In the genomic region with DNA sequence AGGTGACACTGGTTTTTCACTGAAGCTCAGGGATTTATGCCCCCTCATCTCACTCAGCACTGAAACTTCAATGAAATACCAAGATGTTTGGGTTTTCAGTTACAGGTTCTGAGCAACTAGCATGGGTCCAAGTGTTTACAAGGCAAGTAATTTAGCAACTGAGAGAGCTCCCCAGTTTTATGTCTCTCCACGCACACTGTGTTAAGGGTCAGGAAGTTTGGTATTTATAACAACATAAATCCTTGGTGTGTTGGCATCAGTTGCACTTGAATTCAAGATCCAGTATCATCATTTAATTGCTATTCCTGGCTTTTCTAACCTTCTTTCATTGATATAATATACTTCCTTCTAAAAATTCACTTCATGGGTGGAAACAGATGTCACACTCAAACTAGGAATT, we compare ENCODE assay signal across 20 mouse cellular contexts.
DNase-seq lines count a peak whose midpoint lies in the region; ATAC-seq and TF ChIP-seq lines count a peak whose summit lies in the region.
"Had no signal": no experiment of that assay in that cellular context is flagged by ENCODE, and none has a peak within 500 bp of the region (broad histone marks: within the 10 kb centered on the region; RNA-seq: fewer than 3 reads in every experiment).

No protein-coding gene starts in this region.

- no peaks in the 10 kb centered on the region for H3K36me3 ChIP-seq in kidney, embryonic 14.5 days (ENCODE audit: control insufficient read depth, insufficient read depth, low read length)
- H3K36me3 ChIP-seq in kidney, embryonic 15.5 days, result no peaks in the 10 kb centered on the region
- no peaks in the 10 kb centered on the region for H3K36me3 ChIP-seq in kidney, embryonic 16.5 days (ENCODE audit: insufficient read depth, low read length)
- H3K36me3 ChIP-seq in kidney, postnatal 0 days (ENCODE audit: insufficient read depth, low read length), result no peaks in the 10 kb centered on the region
- H3K36me3 ChIP-seq: G1E had no signal

- H3K9me3 ChIP-seq in kidney, embryonic 14.5 days (ENCODE audit: control insufficient read depth, low read length), result no peaks in the 10 kb centered on the region
- no peaks in the 10 kb centered on the region for H3K9me3 ChIP-seq in kidney, embryonic 15.5 days (replicated peaks)
- H3K9me3 ChIP-seq in kidney, embryonic 16.5 days (ENCODE audit: low read length), result no peaks in the 10 kb centered on the region
- no peaks in the 10 kb centered on the region for H3K9me3 ChIP-seq in kidney, postnatal 0 days (replicated peaks; ENCODE audit: low read length)
- H3K9me3 ChIP-seq: G1E had no signal

- no peak overlapping the region for H3K4me3 ChIP-seq in kidney, embryonic 14.5 days (ENCODE audit: low read length)
- no peak overlapping the region for H3K4me3 ChIP-seq in kidney, embryonic 15.5 days (replicated peaks)
- H3K4me3 ChIP-seq in kidney, embryonic 16.5 days (ENCODE audit: low read length), result no peak overlapping the region
- H3K4me3 ChIP-seq in kidney, postnatal 0 days (replicated peaks; ENCODE audit: low read depth, low read length), result no peak overlapping the region

- 28% methylated on average over 1 of the region's 1 CpGs for WGBS in kidney, embryonic 14.5 days
- 25% methylated on average over 1 of the region's 1 CpGs for WGBS in kidney, embryonic 15.5 days
- 23% methylated on average over 1 of the region's 1 CpGs for WGBS in kidney, embryonic 16.5 days
- WGBS in kidney, postnatal 0 days, result 26% methylated on average over 1 of the region's 1 CpGs

- H3K27ac ChIP-seq in kidney, embryonic 14.5 days (ENCODE audit: low read depth, low read length), result no peak overlapping the region
- H3K27ac ChIP-seq in kidney, embryonic 15.5 days, result no peak overlapping the region
- H3K27ac ChIP-seq in kidney, embryonic 16.5 days (ENCODE audit: low read length), result no peak overlapping the region
- H3K27ac ChIP-seq in kidney, postnatal 0 days, result no peak overlapping the region

- H3K27me3 ChIP-seq in kidney, embryonic 14.5 days (ENCODE audit: control insufficient read depth, insufficient read depth, low read length), result no peaks in the 10 kb centered on the region
- no peaks in the 10 kb centered on the region for H3K27me3 ChIP-seq in kidney, embryonic 15.5 days
- H3K27me3 ChIP-seq in kidney, embryonic 16.5 days (ENCODE audit: insufficient read depth, low read length), result no peaks in the 10 kb centered on the region
- no peaks in the 10 kb centered on the region for H3K27me3 ChIP-seq in kidney, postnatal 0 days (ENCODE audit: insufficient read depth, low read length)
- H3K27me3 ChIP-seq: Patski had no signal

- no peak overlapping the region for H3K4me2 ChIP-seq in kidney, embryonic 14.5 days (replicated peaks; ENCODE audit: low read depth, low read length)
- H3K4me2 ChIP-seq in kidney, embryonic 15.5 days, result no peak overlapping the region
- no peak overlapping the region for H3K4me2 ChIP-seq in kidney, embryonic 16.5 days (replicated peaks; ENCODE audit: low read depth, low read length)
- no peak overlapping the region for H3K4me2 ChIP-seq in kidney, postnatal 0 days (ENCODE audit: low read length)

- no peak for DNase-seq in kidney, postnatal 36 days
- DNase-seq in kidney, postnatal 0 days (ENCODE audit: low spot score), result peak; percentile 73
- no peak for DNase-seq in kidney, postnatal 25 days
- DNase-seq: adrenal gland, adult 2 months; adrenal gland, adult 8-10 months; adrenal gland, postnatal 10 days; adrenal gland, postnatal 14 days; adrenal gland, postnatal 25 days; adrenal gland, postnatal 36 days; B cell, adult 2 months; cerebellum, adult 11 months; cerebellum, adult 11-12 months; cerebellum, adult 18-20 months had no signal

- peak; percentile 43; the same call in 1 of the 2 replicates for ATAC-seq in kidney, embryonic 14.5 days (ENCODE audit: low FRiP score, low TSS enrichment)
- ATAC-seq in kidney, embryonic 15.5 days (replicated peaks; ENCODE audit: low FRiP score), result peak; percentile 79; the same call in 1 of the 2 replicates
- no peak for ATAC-seq in kidney, embryonic 16.5 days (ENCODE audit: low FRiP score, low TSS enrichment)
- no peak for ATAC-seq in kidney, postnatal 0 days (replicated peaks; ENCODE audit: low FRiP score, low read depth)
- ATAC-seq: activated CD4-positive, CD25-positive, alpha-beta regulatory T cell, adult 4 months; CD4-positive, CD25-positive, alpha-beta regulatory T cell, adult 4 months; Patski had no signal

- 0 out of 2 replicates have a peak, but pooled peaks cover 2% of the 10 kb centered on the region for H3K4me1 ChIP-seq in kidney, embryonic 14.5 days (ENCODE audit: control insufficient read depth, insufficient read depth, low read length)
- H3K4me1 ChIP-seq in kidney, embryonic 15.5 days, result no peaks in the 10 kb centered on the region
- no peaks in the 10 kb centered on the region for H3K4me1 ChIP-seq in kidney, embryonic 16.5 days (ENCODE audit: insufficient read depth, low read length)
- no peaks in the 10 kb centered on the region for H3K4me1 ChIP-seq in kidney, postnatal 0 days (replicated peaks; ENCODE audit: insufficient read depth, low read length)

- no peak for TF ChIP-seq CTCF in kidney, postnatal 0 days (IDR thresholded peaks at IDR 0.05; ENCODE audit: low read depth)

- no peak overlapping the region for H3K9ac ChIP-seq in kidney, embryonic 14.5 days (ENCODE audit: low read depth, low read length)
- H3K9ac ChIP-seq in kidney, embryonic 15.5 days, result no peak overlapping the region
- H3K9ac ChIP-seq in kidney, embryonic 16.5 days (replicated peaks; ENCODE audit: low read length), result no peak overlapping the region
- H3K9ac ChIP-seq in kidney, postnatal 0 days (ENCODE audit: low read depth, low read length), result no peak overlapping the region

Comparison
In these comparisons a context has a peak if more than half of its experiments do, and no peak if none do; other contexts are left out.
1. ATAC-seq: peak in kidney, embryonic 14.5 days (single experiment) and kidney, embryonic 15.5 days (single experiment); none in kidney, embryonic 16.5 days (single experiment) and kidney, postnatal 0 days (single experiment).